Mouse (Mus musculus) MEL (cell line): ENCODE measurements around the gene Drd2. TPM values are rescaled to one million over a fixed set of nuclear protein-coding genes. Genes with fewer than 3 reads are reported as not detected.

Source experiments
- DNase-seq: peaks from one replicate; pipeline ENCODE4 v3.0.0; 2011; ENCODE audit warnings: low read depth, low spot score
- H3K27ac ChIP-seq: 2 replicates; pipeline ENCODE4 v1.5.1; 2012; ENCODE audit warnings: low read depth, mild to moderate bottlenecking, control low read depth, low read length, moderate library complexity; ENCODE audit not compliant: control insufficient read depth
- H3K27me3 ChIP-seq, 2 experiments: fragments of 150-350 bp in 1 of 2; sonication (generic) in 1 of 2; 2 replicates each; pipeline ENCODE4 v1.6.1; 2012; ENCODE audit warnings: low read length in 2 of 2, mild to moderate bottlenecking in 2 of 2, improper control_type of control experiment in 1 of 2, moderate library complexity in 1 of 2; ENCODE audit not compliant: insufficient read depth in 2 of 2, control insufficient read depth in 1 of 2
- H3K36me3 ChIP-seq, 2 experiments: 2 replicates each; pipeline ENCODE4 v1.6.1; 2012 to 2014; ENCODE audit warnings: low read length in 2 of 2, improper control_type of control experiment in 1 of 2, inconsistent platforms in 1 of 2, mild to moderate bottlenecking in 1 of 2; ENCODE audit not compliant: insufficient read depth in 2 of 2, control insufficient read depth in 1 of 2
- H3K4me1 ChIP-seq, 2 experiments: fragments of 150-350 bp in 1 of 2; sonication (generic) in 1 of 2; 2 replicates each; pipeline ENCODE4 v1.6.1; 2012; ENCODE audit warnings: low read length in 2 of 2, improper control_type of control experiment in 1 of 2, mild to moderate bottlenecking in 1 of 2; ENCODE audit not compliant: insufficient read depth in 2 of 2, control insufficient read depth in 1 of 2
- H3K4me3 ChIP-seq, 2 experiments: fragments of 150-350 bp in 1 of 2; sonication (generic) in 1 of 2; 2 replicates each; pipeline ENCODE4 v1.5.1; 2012; ENCODE audit warnings: low read depth in 2 of 2, low read length in 2 of 2, mild to moderate bottlenecking in 2 of 2, moderate library complexity in 2 of 2, control low read depth in 1 of 2, improper control_type of control experiment in 1 of 2; ENCODE audit not compliant: control insufficient read depth in 1 of 2, insufficient read depth in 1 of 2
- H3K79me2 ChIP-seq: 2 replicates; pipeline ENCODE4 v1.6.1; 2012; ENCODE audit warnings: mild to moderate bottlenecking, low read length, moderate library complexity; ENCODE audit not compliant: control insufficient read depth, poor library complexity, insufficient read depth
- H3K9ac ChIP-seq: 2 replicates; pipeline ENCODE4 v1.6.1; 2012; ENCODE audit warnings: low read depth, mild to moderate bottlenecking, control low read depth, low read length, moderate library complexity; ENCODE audit not compliant: control insufficient read depth, poor library complexity, severe bottlenecking
- H3K9me3 ChIP-seq: fragments of 150-350 bp; sonication (generic); replicated peaks from 2 replicates; pipeline ENCODE4 v1.6.1; 2012; ENCODE audit warnings: mild to moderate bottlenecking, low read length, improper control_type of control experiment, moderate library complexity; ENCODE audit not compliant: insufficient read depth
- BHLHE40 ChIP-seq: IDR thresholded peaks from 2 replicates; pipeline ENCODE4 v1.6.1; 2012; ENCODE audit warnings: low read depth, mild to moderate bottlenecking, inconsistent platforms, low read length, improper control_type of control experiment, borderline replicate concordance
- CHD2 ChIP-seq: IDR thresholded peaks from 2 replicates; pipeline ENCODE4 v1.6.1; 2011; ENCODE audit warnings: low read length, improper control_type of control experiment
- CTCF ChIP-seq, 3 experiments: IDR thresholded peaks in 2 of 3; conservative IDR thresholded peaks in 1 of 3; 2 replicates each; pipeline ENCODE4 v1.5.1; 2011 to 2012; ENCODE audit warnings: low read length in 3 of 3, low read depth in 2 of 3, mild to moderate bottlenecking in 2 of 3, improper control_type of control experiment in 1 of 3, inconsistent platforms in 1 of 3, mixed read lengths in 1 of 3, moderate library complexity in 1 of 3; ENCODE audit not compliant: control insufficient read depth in 1 of 3, insufficient read depth in 1 of 3, poor library complexity in 1 of 3, severe bottlenecking in 1 of 3
- ETS1 ChIP-seq: IDR thresholded peaks from 2 replicates; pipeline ENCODE4 v1.6.1; 2012; ENCODE audit warnings: low read depth, mild to moderate bottlenecking, inconsistent platforms, low read length, improper control_type of control experiment, moderate library complexity
- HCFC1 ChIP-seq: IDR thresholded peaks from 2 replicates; pipeline ENCODE4 v1.6.1; 2012; ENCODE audit warnings: low read depth, mild to moderate bottlenecking, inconsistent platforms, low read length, improper control_type of control experiment, moderate library complexity
- JUND ChIP-seq: IDR thresholded peaks from 2 replicates; pipeline ENCODE4 v1.6.1; 2011; ENCODE audit warnings: low read depth, mild to moderate bottlenecking, improper control_type of control experiment, low read length
- KAT2A ChIP-seq: conservative IDR thresholded peaks from 2 replicates; pipeline ENCODE4 v1.6.1; 2012; ENCODE audit warnings: low read depth, low read length, improper control_type of control experiment, inconsistent platforms
- MAFK ChIP-seq: IDR thresholded peaks from 2 replicates; pipeline ENCODE4 v1.6.1; 2011; ENCODE audit warnings: low read depth, mild to moderate bottlenecking, low read length, improper control_type of control experiment, borderline replicate concordance
- MAX ChIP-seq: IDR thresholded peaks from 2 replicates; pipeline ENCODE4 v1.6.1; 2011; ENCODE audit warnings: low read length, improper control_type of control experiment
- MAZ ChIP-seq: IDR thresholded peaks from 2 replicates; pipeline ENCODE4 v1.6.1; 2012; ENCODE audit warnings: low read depth, mild to moderate bottlenecking, inconsistent platforms, low read length, improper control_type of control experiment
- MEF2A ChIP-seq: IDR thresholded peaks from 2 replicates; pipeline ENCODE4 v1.6.1; 2014; ENCODE audit warnings: low read depth, mild to moderate bottlenecking, inconsistent platforms, low read length, improper control_type of control experiment; ENCODE audit not compliant: poor library complexity, insufficient replicate concordance, severe bottlenecking; ENCODE audit errors: extremely low read depth
- MXI1 ChIP-seq: IDR thresholded peaks from 2 replicates; pipeline ENCODE4 v1.6.1; 2011; ENCODE audit warnings: mild to moderate bottlenecking, low read depth, low read length, improper control_type of control experiment
- NELFE ChIP-seq: IDR thresholded peaks from 2 replicates; pipeline ENCODE4 v1.6.1; 2011; ENCODE audit warnings: low read depth, low read length, improper control_type of control experiment
- POLR2AphosphoS2 ChIP-seq: IDR thresholded peaks from 2 replicates; pipeline ENCODE4 v1.6.1; 2011; ENCODE audit warnings: low read length, improper control_type of control experiment
- POLR2AphosphoS5 ChIP-seq: IDR thresholded peaks from 2 replicates; pipeline ENCODE4 v1.6.1; 2012; ENCODE audit warnings: low read depth, borderline replicate concordance, mild to moderate bottlenecking, inconsistent platforms, low read length, moderate library complexity, mixed read lengths
- TAL1 ChIP-seq: IDR thresholded peaks from 2 replicates; pipeline ENCODE4 v1.6.1; 2012; ENCODE audit warnings: mild to moderate bottlenecking, inconsistent platforms, low read length, moderate library complexity, mixed read lengths
- TBP ChIP-seq: IDR thresholded peaks from 2 replicates; pipeline ENCODE4 v1.8.0; 2011; ENCODE audit warnings: low read depth, low read length, improper control_type of control experiment
- TCF12 ChIP-seq: IDR thresholded peaks from 2 replicates; pipeline ENCODE4 v1.6.1; 2014; ENCODE audit warnings: low read depth, mild to moderate bottlenecking, inconsistent platforms, low read length, improper control_type of control experiment, moderate library complexity
- USF2 ChIP-seq, 2 experiments: IDR thresholded peaks; 2 replicates each; pipeline ENCODE4 v1.6.1; 2011 to 2012; ENCODE audit warnings: improper control_type of control experiment in 2 of 2, low read length in 2 of 2, borderline replicate concordance in 1 of 2, inconsistent platforms in 1 of 2, low read depth in 1 of 2, mild to moderate bottlenecking in 1 of 2; ENCODE audit not compliant: insufficient read depth in 1 of 2
- ZMIZ1 ChIP-seq: IDR thresholded peaks from 2 replicates; pipeline ENCODE4 v1.6.1; 2012; ENCODE audit warnings: low read depth, mild to moderate bottlenecking, inconsistent platforms, low read length, improper control_type of control experiment, moderate library complexity
- ZNF384 ChIP-seq: IDR thresholded peaks from 2 replicates; pipeline ENCODE4 v1.6.1; 2012; ENCODE audit warnings: low read depth, mild to moderate bottlenecking, inconsistent platforms, low read length, improper control_type of control experiment
- polyA plus RNA-seq, 2 experiments: library from polyadenylated mRNA; stranded (reverse) in 1 of 2; unstranded in 1 of 2; fragments of >175 nt in 1 of 2; fragments of >200 nt in 1 of 2; gene quantifications; 2 replicates each; pipeline versions ENCODE4 v1.2.1 to v1.2.4; 2012; ENCODE audit warnings: low replicate concordance in 2 of 2, low read depth in 1 of 2; ENCODE audit not compliant: insufficient read length in 2 of 2, insufficient read depth in 1 of 2, missing spikeins in 1 of 2
- total RNA-seq: library from RNA; depleted of rRNA; stranded (reverse); fragments of 300-350 nt; gene quantifications from 2 replicates; pipeline ENCODE4 v1.2.3, GENCODE M21; 2012

Gene Drd2
- total and polyA plus RNA-seq, 3 experiments: not detected

- H3K4me1 ChIP-seq: no peaks in the 10 kb centered on the region
- no peak overlapping the region for H3K4me3 ChIP-seq
- no peak for TF ChIP-seq ZNF384
- TF ChIP-seq TAL1: no peak
- no peak for TF ChIP-seq TBP
- no peak for TF ChIP-seq ETS1
- TF ChIP-seq HCFC1: no peak
- TF ChIP-seq MAZ: no peak
- no peak for TF ChIP-seq POLR2AphosphoS2
- no peak for TF ChIP-seq TCF12
- TF ChIP-seq, all 39 proteins: peak for 0
- Histone ChIP-seq H3K79me2 (no peaks in the 10 kb centered on the region), H3K27ac (no peak overlapping the region), H3K27me3 (no peaks in the 10 kb centered on the region), H3K9me3 (no peaks in the 10 kb centered on the region), H3K36me3 (no peaks in the 10 kb centered on the region), H3K9ac (no peak overlapping the region)
- DNase-seq: no peak
These were observed 33.5 kb downstream of the Drd2 start for GRCm38 (mm10) chr9:49373946-49374345.

- Histone ChIP-seq H3K4me3 (no peak overlapping the region), H3K27ac (no peak overlapping the region), H3K36me3 (no peaks in the 10 kb centered on the region), H3K4me1 (no peaks in the 10 kb centered on the region), H3K27me3 (no peaks in the 10 kb centered on the region), H3K79me2 (no peaks in the 10 kb centered on the region), H3K9me3 (no peaks in the 10 kb centered on the region), H3K9ac (no peak overlapping the region)
- no peak for DNase-seq
- TF ChIP-seq MAFK (no peak), MEF2A (no peak), ZMIZ1 (no peak), KAT2A (no peak), MAX (no peak), POLR2AphosphoS2 (no peak), CTCF (IDR thresholded peaks at IDR 0.05 in 2 of 3, conservative IDR thresholded peaks at IDR 0.05 in 1 of 3; ENCODE audit: control insufficient read depth in 1 of 3, insufficient read depth in 1 of 3, low read depth in 2 of 3, low read length in 3 of 3, poor library complexity in 1 of 3, severe bottlenecking in 1 of 3) (no peak), MXI1 (no peak), CHD2 (no peak), JUND (no peak), USF2 (IDR thresholded peaks at IDR 0.05; ENCODE audit: borderline replicate concordance in 1 of 2, insufficient read depth in 1 of 2, low read depth in 1 of 2, low read length in 2 of 2) (no peak), HCFC1 (no peak), POLR2AphosphoS5 (no peak), ETS1 (no peak), NELFE (no peak), BHLHE40 (no peak)
These were observed 39.5 kb downstream of the Drd2 start for GRCm38 (mm10) chr9:49379962-49380361.
